Mouse (Mus musculus) liver, adult 2 months (tissue): ENCODE results near the gene Epb41l1. TPM values are rescaled to one million over a fixed set of nuclear protein-coding genes. Genes with fewer than 3 reads are reported as not detected.
"Not testable (repeated sequence)": the region's sequence is repeated elsewhere in the genome, so short reads cannot be mapped to it uniquely, and the experiment has no call there.

ENCODE experiments used
- DNase-seq: peaks from one replicate; pipeline ENCODE4 v3.0.0-alpha.2; 2011; ENCODE audit warnings: low read depth, low spot score; ENCODE audit errors: extremely low read depth
- H3K27ac ChIP-seq: fragments of 200-500 bp; replicated peaks from 2 replicates; pipeline ENCODE4 v1.5.1; 2012; ENCODE audit warnings: low read depth, mild to moderate bottlenecking, control low read depth, inconsistent platforms, low read length; ENCODE audit not compliant: insufficient read depth
- H3K27me3 ChIP-seq: fragments of 200-500 bp; 2 replicates; pipeline ENCODE4 v1.6.1; 2012; ENCODE audit warnings: mild to moderate bottlenecking, moderate library complexity, low read length, inconsistent platforms; ENCODE audit not compliant: control insufficient read depth, insufficient read depth
- H3K36me3 ChIP-seq: fragments of 200-500 bp; 2 replicates; pipeline ENCODE4 v1.6.1; 2012; ENCODE audit warnings: low read length, inconsistent platforms; ENCODE audit not compliant: control insufficient read depth, insufficient read depth
- H3K4me1 ChIP-seq: fragments of 200-500 bp; 2 replicates; pipeline ENCODE4 v1.6.1; 2011; ENCODE audit warnings: low read length; ENCODE audit not compliant: control insufficient read depth, insufficient read depth
- H3K4me3 ChIP-seq: fragments of 200-500 bp; 2 replicates; pipeline ENCODE4 v1.5.1; 2011; ENCODE audit warnings: low read depth, mild to moderate bottlenecking, control low read depth, low read length, moderate library complexity; ENCODE audit not compliant: insufficient read depth
- H3K79me2 ChIP-seq: fragments of 200-500 bp; 2 replicates; pipeline ENCODE4 v1.6.1; 2012; ENCODE audit warnings: inconsistent platforms, mild to moderate bottlenecking, low read length, moderate library complexity; ENCODE audit not compliant: control insufficient read depth, insufficient read depth
- H3K9ac ChIP-seq: fragments of 200-500 bp; 2 replicates; pipeline ENCODE4 v1.6.1; 2012; ENCODE audit warnings: low read depth, mild to moderate bottlenecking, control low read depth, inconsistent platforms, low read length
- CTCF ChIP-seq: fragments of 200-500 bp; IDR thresholded peaks from 2 replicates; pipeline ENCODE4 v1.5.1; 2011; ENCODE audit warnings: low read depth, low read length, control low read depth
- POLR2A ChIP-seq: fragments of 200-500 bp; IDR thresholded peaks from 2 replicates; pipeline ENCODE4 v1.6.1; 2011; ENCODE audit warnings: low read length, control low read depth; ENCODE audit not compliant: insufficient read depth; ENCODE audit errors: extremely low read depth
- WGBS: fragments of 180-500 bp; shearing (Covaris S2); methylation state at CpG from one replicate; pipeline ENCODE4 v1.1.7; 2018; 5-methylcytosine and 5-hydroxymethylcytosine counted together
- polyA plus RNA-seq: library from polyadenylated mRNA; depleted of rRNA; stranded (reverse); fragments of >200 nt; gene quantifications from 2 replicates; pipeline ENCODE4 v1.2.3, GENCODE M21; 2012
- total RNA-seq: library from RNA; depleted of rRNA; stranded (reverse); fragments of >200 nt; gene quantifications from 2 replicates; pipeline ENCODE4 v1.2.3, GENCODE M21; 2014

Epb41l1 gene
- total and polyA plus RNA-seq, 2 experiments, result 1.1 to 1.2 TPM

- no peak overlapping the region for H3K4me3 ChIP-seq
- 89% methylated on average over 3 of the region's 3 CpGs for WGBS
- no peaks in the 10 kb centered on the region for H3K27me3 ChIP-seq
- H3K9ac ChIP-seq, result no peak overlapping the region
- no peak for DNase-seq
- no peak overlapping the region for H3K27ac ChIP-seq
- H3K79me2 ChIP-seq, result no peaks in the 10 kb centered on the region
- H3K4me1 ChIP-seq, result no peaks in the 10 kb centered on the region
- TF ChIP-seq POLR2A (no peak), CTCF (no peak)
- H3K36me3 ChIP-seq, result no peaks in the 10 kb centered on the region
These were observed 18.7 kb upstream of the Epb41l1 start for GRCm38 (mm10) chr2:156402036-156402435.

- no peaks in the 10 kb centered on the region for H3K27me3 ChIP-seq
- H3K36me3 ChIP-seq, result no peaks in the 10 kb centered on the region
- H3K79me2 ChIP-seq, result no peaks in the 10 kb centered on the region
- no peaks in the 10 kb centered on the region for H3K4me1 ChIP-seq
- 69% methylated on average over 3 of the region's 3 CpGs for WGBS
- no peak overlapping the region for H3K27ac ChIP-seq
- H3K4me3 ChIP-seq, result no peak overlapping the region
- no peak overlapping the region for H3K9ac ChIP-seq
- DNase-seq, result no peak
- TF ChIP-seq CTCF (no peak), POLR2A (no peak)
These were observed 13.7 kb upstream of the Epb41l1 start for GRCm38 (mm10) chr2:156406987-156407386.

- Histone ChIP-seq H3K79me2 (no peaks in the 10 kb centered on the region), H3K4me1 (no peaks in the 10 kb centered on the region), H3K9ac (no peak overlapping the region), H3K27me3 (no peaks in the 10 kb centered on the region), H3K4me3 (no peak overlapping the region), H3K36me3 (no peaks in the 10 kb centered on the region), H3K27ac (no peak overlapping the region)
- TF ChIP-seq CTCF, result no peak
- no peak for TF ChIP-seq POLR2A
- DNase-seq, result no peak
- WGBS, result 60% methylated on average over 8 of the region's 8 CpGs
These were observed 12.5 kb upstream of the Epb41l1 start for GRCm38 (mm10) chr2:156408168-156408567.

GRCm38 (mm10) chr2:156411348-156411747 is 9.4 kb upstream of the Epb41l1 start:
- H3K4me3 ChIP-seq, result not testable (repeated sequence)

GRCm38 (mm10) chr2:156414996-156415395 is 5.7 kb upstream of the Epb41l1 start:
- H3K36me3 ChIP-seq, result no peaks in the 10 kb centered on the region
- no peaks in the 10 kb centered on the region for H3K79me2 ChIP-seq
- H3K27me3 ChIP-seq, result no peaks in the 10 kb centered on the region
- WGBS, result 79% methylated on average over 2 of the region's 2 CpGs
- no peaks in the 10 kb centered on the region for H3K4me1 ChIP-seq
- no peak overlapping the region for H3K27ac ChIP-seq
- no peak overlapping the region for H3K4me3 ChIP-seq
- TF ChIP-seq CTCF, result no peak
- no peak for TF ChIP-seq POLR2A
- no peak for DNase-seq
- no peak overlapping the region for H3K9ac ChIP-seq

More at GRCm38 (mm10) chr2:156411348-156411747, 9.4 kb upstream of the Epb41l1 start:
- WGBS, result 74% methylated on average over 7 of the region's 7 CpGs
- DNase-seq, H3K9ac ChIP-seq, H3K27me3 ChIP-seq, H3K27ac ChIP-seq, H3K4me1 ChIP-seq, H3K79me2 ChIP-seq, H3K36me3 ChIP-seq: not testable (repeated sequence)

GRCm38 (mm10) chr2:156415674-156416073 is 5.0 kb upstream of the Epb41l1 start:
- Histone ChIP-seq H3K27ac (no peak overlapping the region), H3K4me1 (no peaks in the 10 kb centered on the region), H3K27me3 (0 out of 2 replicates have a peak, but pooled peaks cover 3% of the 10 kb centered on the region), H3K4me3 (no peak overlapping the region), H3K79me2 (no peaks in the 10 kb centered on the region), H3K36me3 (no peaks in the 10 kb centered on the region), H3K9ac (no peak overlapping the region)
- TF ChIP-seq POLR2A (no peak), CTCF (no peak)
- WGBS, result 84% methylated on average over 5 of the region's 5 CpGs
- DNase-seq, result peak; percentile 11
